Mouse (Mus musculus) myocyte (in vitro differentiated cells): Measurements from ENCODE around the gene Rorc.

Experiments used
- MYOG ChIP-seq, 3 experiments: IDR thresholded peaks; one replicate each; pipeline ENCODE4 v1.6.1; 2011; ENCODE audit warnings: control low read depth in 2 of 3, low read depth in 2 of 3, mild to moderate bottlenecking in 2 of 3; ENCODE audit not compliant: insufficient read length in 2 of 3, control insufficient read depth in 1 of 3, insufficient read depth in 1 of 3
- POLR2A ChIP-seq: IDR thresholded peaks from one replicate; pipeline ENCODE4 v1.6.1; 2011; ENCODE audit warnings: low read depth, mild to moderate bottlenecking, control low read depth, moderate library complexity; ENCODE audit not compliant: insufficient read length

DNA sequence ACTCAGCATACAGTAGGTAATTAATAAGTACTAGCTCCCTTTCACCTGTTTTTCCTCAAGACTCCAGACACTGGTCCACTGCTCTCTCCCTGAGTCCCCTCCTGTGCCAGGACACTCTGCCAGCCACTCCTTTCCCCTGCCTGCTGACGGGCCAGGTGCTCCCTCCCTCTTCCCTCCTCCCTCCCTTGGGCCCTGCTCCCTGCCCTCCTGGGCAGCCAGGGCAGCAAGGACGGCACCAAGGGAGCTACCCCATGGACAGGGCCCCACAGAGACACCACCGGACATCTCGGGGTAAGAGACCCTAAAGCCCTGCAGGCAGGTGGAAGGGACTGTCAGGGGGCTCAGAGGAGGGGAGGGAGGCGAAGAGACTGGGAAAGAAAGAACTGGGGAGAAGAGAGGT lies at the start of gene Rorc:
- no peak for TF ChIP-seq MYOG (IDR thresholded peaks at IDR 0.05; ENCODE audit: control insufficient read depth in 1 of 3, insufficient read depth in 1 of 3, insufficient read length in 2 of 3, low read depth in 2 of 3)
- no peak for TF ChIP-seq POLR2A
